Mouse (Mus musculus) bone marrow macrophage, adult 2 months (primary cell): ENCODE results near the gene Schip1.

Experiments used
- CTCF ChIP-seq: IDR thresholded peaks from 2 replicates; pipeline ENCODE4 v1.5.1; 2012; ENCODE audit warnings: low read depth, mild to moderate bottlenecking, low read length, moderate library complexity
- POLR2A ChIP-seq: IDR thresholded peaks from 2 replicates; pipeline ENCODE4 v1.6.1; 2012; ENCODE audit warnings: mild to moderate bottlenecking, low read depth, low read length, borderline replicate concordance

- TF ChIP-seq CTCF (no peak), POLR2A (no peak)
These were observed 341.1 kb downstream of the Schip1 start for GRCm38 (mm10) chr3:68405724-68406123.
